Mouse (Mus musculus) liver, embryonic 11.5 days (tissue): ENCODE measurements around the gene Nrm. TPM values are rescaled to one million over a fixed set of nuclear protein-coding genes. Genes with fewer than 3 reads are reported as not detected.
A peak's percentile ranks its signal among the peaks of the same experiment; 100 is the strongest.

Experiments used
- ATAC-seq: fragments of 200-750 bp; cut with Nextera tagmentation; replicated peaks from 2 replicates; pipeline ENCODE4 v1.8.0; 2017; ENCODE audit warnings: moderate number of reproducible peaks, mild to moderate bottlenecking, moderate TSS enrichment, moderate library complexity; ENCODE audit not compliant: low FRiP score
- DNase-seq: peaks from one replicate; pipeline ENCODE4 v3.0.0-alpha.2; 2017; ENCODE audit warnings: low spot score
- H3K27ac ChIP-seq: fragments of 300-500 bp; sonication (generic); 2 replicates; pipeline ENCODE4 v1.5.1; 2014; ENCODE audit warnings: mild to moderate bottlenecking, low read depth, low read length, control low read depth
- H3K27me3 ChIP-seq: fragments of 300-500 bp; sonication (generic); replicated peaks from 2 replicates; pipeline ENCODE4 v1.6.1; 2014; ENCODE audit warnings: low read length, mixed read lengths; ENCODE audit not compliant: control insufficient read depth, insufficient read depth
- H3K36me3 ChIP-seq: fragments of 300-500 bp; sonication (generic); 2 replicates; pipeline ENCODE4 v1.6.1; 2014; ENCODE audit warnings: mild to moderate bottlenecking, low read length, moderate library complexity, mixed read lengths; ENCODE audit not compliant: control insufficient read depth, insufficient read depth
- H3K4me1 ChIP-seq: fragments of 300-500 bp; sonication (generic); replicated peaks from 2 replicates; pipeline ENCODE4 v1.6.1; 2014; ENCODE audit warnings: low read length, mixed read lengths; ENCODE audit not compliant: control insufficient read depth, insufficient read depth
- H3K4me2 ChIP-seq: fragments of 300-500 bp; sonication (generic); 2 replicates; pipeline ENCODE4 v1.6.1; 2014; ENCODE audit warnings: mild to moderate bottlenecking, control low read depth, moderate library complexity
- H3K4me3 ChIP-seq: fragments of 300-500 bp; sonication (generic); 2 replicates; pipeline ENCODE4 v1.5.1; 2014; ENCODE audit warnings: low read depth, low read length, control low read depth
- H3K9ac ChIP-seq: fragments of 300-500 bp; sonication (generic); 2 replicates; pipeline ENCODE4 v1.6.1; 2014; ENCODE audit warnings: low read depth, low read length, control low read depth
- H3K9me3 ChIP-seq: fragments of 300-500 bp; sonication (generic); 2 replicates; pipeline ENCODE4 v1.6.1; 2016; ENCODE audit warnings: low read length, inconsistent platforms, mixed read lengths; ENCODE audit not compliant: control insufficient read depth
- WGBS: fragments of 180-500 bp; shearing (Covaris S2); extraction: QIAGEN DNeasy Blood & Tissue Kit; methylation state at CpG from one replicate; pipeline ENCODE4 v1.1.7; 2014; 5-methylcytosine and 5-hydroxymethylcytosine counted together
- polyA plus RNA-seq: library from polyadenylated mRNA; unstranded; fragments of >200 nt; fragmentation: Nextera tagmentation; extraction: Ambion mirVana; gene quantifications from 2 replicates; pipeline ENCODE4 v1.2.1, GENCODE M21; 2014

Nrm gene
- polyA plus RNA-seq, 1 experiment from 2014 or later, result 45.4 TPM

- no peak for ATAC-seq
- peaks cover 65% of the 10 kb centered on the region for H3K36me3 ChIP-seq
- no peak overlapping the region for H3K4me2 ChIP-seq
- no peak overlapping the region for H3K4me3 ChIP-seq
- no peaks in the 10 kb centered on the region for H3K27me3 ChIP-seq
- WGBS, result 56% methylated on average over 1 of the region's 1 CpGs
- H3K4me1 ChIP-seq, result peaks cover 10% of the 10 kb centered on the region
- H3K9me3 ChIP-seq, result no peaks in the 10 kb centered on the region
- no peak overlapping the region for H3K27ac ChIP-seq
- H3K9ac ChIP-seq, result no peak overlapping the region
- peak; percentile 26 for DNase-seq
These were observed 13.0 kb upstream of the Nrm start for GRCm38 (mm10) chr17:35848112-35848511.

DNA sequence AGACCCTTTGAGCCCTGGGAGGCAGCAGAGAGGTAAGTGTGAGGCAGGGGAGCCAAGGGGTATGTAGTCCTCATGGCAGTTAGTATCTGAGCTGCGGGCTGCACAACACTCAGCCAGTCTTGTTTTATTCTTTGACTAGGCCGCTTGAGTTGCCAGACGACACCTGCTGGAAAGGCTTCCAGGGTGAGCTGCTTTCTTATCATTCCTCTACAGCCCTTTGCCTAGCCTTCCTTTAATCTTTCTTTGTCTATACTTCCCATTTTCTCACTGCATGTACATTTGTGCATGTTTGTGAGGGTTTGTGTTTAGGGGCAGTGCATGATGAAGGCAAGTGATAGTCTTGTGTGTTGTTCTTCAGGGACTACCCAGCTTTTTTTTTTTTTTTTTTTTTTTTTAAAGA is 10.1 kb upstream of the Nrm start:
- 46% methylated on average over 3 of the region's 3 CpGs for WGBS

DNA sequence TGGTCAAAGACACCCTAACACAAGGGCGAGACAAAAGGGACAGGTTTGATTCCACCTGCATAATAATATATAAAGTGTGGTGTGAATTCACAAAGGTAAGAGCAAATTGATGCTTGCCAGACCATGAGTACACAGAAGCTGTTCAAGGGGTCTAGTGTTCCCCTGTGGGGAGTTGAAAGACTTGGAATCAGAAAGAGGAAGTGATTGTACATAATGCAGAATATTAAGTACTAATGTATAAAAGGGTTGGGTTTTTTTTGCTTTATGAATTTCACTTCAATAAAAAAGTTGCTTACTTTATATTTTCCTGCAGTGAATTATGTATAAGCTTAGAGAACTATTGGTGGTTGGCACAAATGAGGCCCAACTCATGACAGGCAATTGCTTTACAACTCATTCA is 1.7 kb upstream of the Nrm start:
- no peaks in the 10 kb centered on the region for H3K27me3 ChIP-seq
- H3K36me3 ChIP-seq, result peaks cover 15% of the 10 kb centered on the region
- H3K4me3 ChIP-seq, result no peak overlapping the region
- ATAC-seq (no peak), DNase-seq (no peak)
- H3K4me2 ChIP-seq, result no peak overlapping the region
- H3K27ac ChIP-seq, result no peak overlapping the region; the same call in 1 of the 2 replicates
- peaks cover 8% of the 10 kb centered on the region for H3K4me1 ChIP-seq
- no peak overlapping the region for H3K9ac ChIP-seq
- WGBS, result 82% methylated on average over 1 of the region's 1 CpGs
- H3K9me3 ChIP-seq, result no peaks in the 10 kb centered on the region

More for the DNA sequence above, 10.1 kb upstream of the Nrm start:
- Histone ChIP-seq H3K4me2 (0 out of 2 replicates have a peak overlapping the region, but pooled peaks have one; percentile 13), H3K27ac (peak overlapping the region; percentile 86), H3K27me3 (no peaks in the 10 kb centered on the region), H3K4me1 (peaks cover 10% of the 10 kb centered on the region), H3K4me3 (no peak overlapping the region), H3K9ac (peak overlapping the region; percentile 10; the same call in 1 of the 2 replicates), H3K36me3 (peaks cover 66% of the 10 kb centered on the region), H3K9me3 (no peaks in the 10 kb centered on the region)
- peak; percentile 83 for ATAC-seq
- no peak for DNase-seq

DNA sequence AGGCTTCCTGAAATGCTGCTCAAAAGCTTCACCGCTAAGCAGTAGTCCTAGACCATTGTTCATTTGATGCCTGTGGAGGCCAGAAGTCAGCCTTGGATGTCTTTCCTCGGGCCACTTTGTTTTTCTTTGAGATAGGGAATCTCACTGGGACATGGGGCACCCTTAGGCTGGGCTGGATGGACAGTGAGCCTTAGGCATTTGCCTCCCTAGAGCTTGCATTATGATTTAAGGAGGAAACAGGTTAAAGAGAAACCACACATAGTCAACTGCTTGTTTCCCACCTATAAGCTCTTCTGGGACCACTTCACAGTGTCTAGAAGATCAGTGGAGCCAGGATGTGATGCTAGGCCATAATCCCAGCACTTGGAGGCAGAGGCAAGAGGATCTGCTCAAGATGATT is 1.3 kb upstream of the Nrm start:
- DNase-seq, result no peak
- Histone ChIP-seq H3K4me2 (no peak overlapping the region), H3K9me3 (no peaks in the 10 kb centered on the region), H3K27me3 (no peaks in the 10 kb centered on the region), H3K4me1 (peaks cover 11% of the 10 kb centered on the region), H3K4me3 (no peak overlapping the region), H3K27ac (no peak overlapping the region), H3K36me3 (peaks cover 11% of the 10 kb centered on the region), H3K9ac (no peak overlapping the region)
- ATAC-seq, result no peak
- WGBS, result 71% methylated on average over 2 of the region's 2 CpGs

GRCm38 (mm10) chr17:35860831-35861197 is 304 bp upstream of the Nrm start:
- Histone ChIP-seq H3K9ac (peak overlapping the region; percentile 81), H3K27me3 (no peaks in the 10 kb centered on the region), H3K4me3 (peak overlapping the region; percentile 76), H3K36me3 (peaks cover 9% of the 10 kb centered on the region), H3K27ac (peak overlapping the region; percentile 83; the same call in 1 of the 2 replicates), H3K9me3 (no peaks in the 10 kb centered on the region), H3K4me1 (peaks cover 14% of the 10 kb centered on the region), H3K4me2 (peak overlapping the region; percentile 69)
- no peak for ATAC-seq
- WGBS, result 6% methylated on average over 12 of the region's 12 CpGs
- no peak for DNase-seq

DNA sequence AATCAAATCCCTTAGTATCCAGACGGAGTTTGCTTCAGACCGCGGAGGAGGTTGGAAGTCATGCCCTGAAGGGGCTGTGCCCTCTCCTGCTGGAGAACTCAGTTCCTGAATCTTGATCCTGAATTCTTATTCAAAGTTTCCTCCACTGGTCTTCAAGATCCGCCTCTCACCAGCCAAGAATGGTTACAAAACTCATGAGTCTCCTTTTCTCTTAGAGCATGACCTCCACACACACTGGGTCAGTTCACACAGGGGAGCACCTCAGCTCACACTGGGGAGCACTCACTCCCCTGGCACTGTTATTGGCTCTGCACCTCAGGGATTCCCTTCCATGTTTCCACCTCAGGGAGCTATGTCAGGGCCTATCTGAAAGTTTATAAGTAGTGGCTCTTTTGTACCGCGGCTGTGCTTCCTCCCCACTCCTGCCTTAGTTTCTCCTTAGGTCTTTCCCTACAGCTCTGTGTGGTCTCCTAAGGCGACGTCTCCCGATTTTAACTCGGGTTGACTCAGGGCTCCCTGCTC is 3.8 kb downstream of the Nrm start:
- Histone ChIP-seq H3K36me3 (no peaks in the 10 kb centered on the region), H3K9ac (no peak overlapping the region), H3K4me2 (peak overlapping the region; percentile 97), H3K4me1 (peaks cover 36% of the 10 kb centered on the region), H3K9me3 (no peaks in the 10 kb centered on the region), H3K4me3 (peak overlapping the region; percentile 59), H3K27ac (peak overlapping the region; percentile 82; the same call in 1 of the 2 replicates), H3K27me3 (peaks cover 4% of the 10 kb centered on the region; the same call in 1 of the 2 replicates)
- WGBS, result 25% methylated on average over 10 of the region's 10 CpGs
- ATAC-seq (no peak), DNase-seq (no peak)

- 0 out of 2 replicates have a peak, but pooled peaks have one; percentile 8 for ATAC-seq
- Histone ChIP-seq H3K4me3 (peak within 1 kb of the TSS; percentile 59), H3K27ac (peak within 1 kb of the TSS; percentile 82), H3K9me3 (no peaks in the 10 kb centered on the region), H3K4me1 (peaks cover 40% of the 10 kb centered on the region), H3K9ac (peak within 1 kb of the TSS; percentile 68), H3K36me3 (no peaks in the 10 kb centered on the region), H3K4me2 (peak within 1 kb of the TSS; percentile 97), H3K27me3 (peaks cover 4% of the 10 kb centered on the region; the same call in 1 of the 2 replicates)
- DNase-seq, result peak; percentile 81
- under 1% methylated on average over 37 of the region's 48 CpGs for WGBS
These were observed 4.6 kb downstream of the Nrm start, which contains the start of gene Ppp1r18 for GRCm38 (mm10) chr17:35865481-35866280. Gene Ppp1r18, plus strand, starts transcription at chr17:35865593.

DNA sequence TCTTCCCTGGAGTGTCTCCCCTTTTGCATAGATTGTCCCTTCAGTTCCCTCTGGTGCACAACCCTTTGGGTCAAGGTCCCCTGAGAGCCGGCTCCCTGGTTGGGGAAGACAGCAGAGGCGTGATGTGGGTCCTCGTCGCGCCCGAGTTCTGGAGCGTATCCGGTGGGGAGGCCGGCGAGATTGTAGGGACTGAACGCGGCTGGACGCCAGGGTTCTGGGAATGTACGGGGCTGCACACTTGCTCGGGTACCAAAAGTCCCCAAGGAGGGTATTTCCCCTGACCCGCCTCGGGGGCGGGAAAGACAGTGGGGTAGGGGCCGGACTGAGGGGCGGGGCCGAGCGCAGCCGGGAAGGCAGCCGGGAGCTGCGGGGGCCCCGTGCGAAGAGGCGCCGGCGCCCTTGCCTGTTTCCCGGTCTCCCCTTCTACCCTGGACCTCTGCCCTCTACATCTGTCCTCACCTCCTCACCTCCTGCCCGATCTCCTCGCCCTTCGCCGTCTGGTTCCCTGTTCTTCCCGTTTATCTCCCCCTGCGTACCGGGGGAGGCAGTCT is 5.2 kb downstream of the Nrm start:
- Histone ChIP-seq H3K27ac (peak overlapping the region; percentile 82), H3K9me3 (peaks cover 3% of the 10 kb centered on the region; the same call in 1 of the 2 replicates), H3K27me3 (peaks cover 4% of the 10 kb centered on the region; the same call in 1 of the 2 replicates), H3K9ac (peak overlapping the region; percentile 68), H3K4me1 (peaks cover 44% of the 10 kb centered on the region), H3K36me3 (peaks cover 3% of the 10 kb centered on the region; the same call in 1 of the 2 replicates), H3K4me3 (peak overlapping the region; percentile 59), H3K4me2 (peak overlapping the region; percentile 97)
- ATAC-seq, result no peak
- peak; percentile 70 for DNase-seq
- under 1% methylated on average over 37 of the region's 38 CpGs for WGBS
